Mouse (Mus musculus) ES-E14 (cell line): ENCODE measurements at regions not wholly inside any gene's neighbourhood (a gene's known extent, or its start where the extent isn't known, plus 50 kb on each side); places are given as distances from the start of the nearest gene placed in this dataset.

Experiments used
- CHD2 ChIP-seq: IDR thresholded peaks from 2 replicates; pipeline ENCODE4 v1.6.1; 2014; ENCODE audit warnings: mild to moderate bottlenecking, low read depth, low read length, inconsistent platforms
- HCFC1 ChIP-seq: IDR thresholded peaks from 2 replicates; pipeline ENCODE4 v1.6.1; 2012; ENCODE audit warnings: low read length, inconsistent platforms, borderline replicate concordance; ENCODE audit not compliant: insufficient read depth
- MAFK ChIP-seq: IDR thresholded peaks from 2 replicates; pipeline ENCODE4 v1.6.1; 2014; ENCODE audit warnings: mild to moderate bottlenecking, low read depth, low read length, inconsistent platforms; ENCODE audit not compliant: insufficient read depth
- ZNF384 ChIP-seq: IDR thresholded peaks from 2 replicates; pipeline ENCODE4 v1.6.1; 2012; ENCODE audit warnings: low read depth, low read length, inconsistent platforms

GRCm38 (mm10) chr14:120170733-120171132, 104.7 kb upstream of the Mbnl2 start:
- no peak for TF ChIP-seq ZNF384
- TF ChIP-seq CHD2: no peak
- no peak for TF ChIP-seq MAFK
- TF ChIP-seq HCFC1: no peak
